Mouse (Mus musculus) G1E (cell line): Measurements from ENCODE around the gene Akap13.

Experiments
- CTCF ChIP-seq: IDR thresholded peaks from 2 replicates; pipeline ENCODE4 v1.5.1; 2012; ENCODE audit warnings: low read depth, low read length, inconsistent platforms, mixed read lengths
- GATA1 ChIP-seq: IDR thresholded peaks from 2 replicates; pipeline ENCODE4 v1.6.1; 2012; ENCODE audit warnings: borderline replicate concordance, low read length, inconsistent platforms, mixed read lengths
- GATA2 ChIP-seq: IDR thresholded peaks from 2 replicates; pipeline ENCODE4 v1.6.1; 2012; ENCODE audit warnings: low read depth, low read length, inconsistent platforms, borderline replicate concordance
- POLR2AphosphoS5 ChIP-seq: IDR thresholded peaks from 2 replicates; pipeline ENCODE4 v1.6.1; 2012; ENCODE audit warnings: low read depth, low read length, inconsistent platforms; ENCODE audit not compliant: insufficient replicate concordance
- TAL1 ChIP-seq: conservative IDR thresholded peaks from 2 replicates; pipeline ENCODE4 v1.6.1; 2012; ENCODE audit warnings: low read depth, low read length, inconsistent platforms, mixed read lengths

- TF ChIP-seq CTCF (no peak), TAL1 (no peak), POLR2AphosphoS5 (no peak), GATA1 (no peak), GATA2 (no peak)
These were observed 43.3 kb upstream of the Akap13 start for GRCm38 (mm10) chr7:75412011-75412510.
